Mouse (Mus musculus) kidney, postnatal 0 days (tissue): Measurements from ENCODE around the gene Dram1. TPM values are rescaled to one million over a fixed set of nuclear protein-coding genes. Genes with fewer than 3 reads are reported as not detected.

ENCODE experiments used
- ATAC-seq: fragments of 200-750 bp; cut with Nextera tagmentation; replicated peaks from 2 replicates; pipeline ENCODE4 v1.8.0; 2017; ENCODE audit warnings: low read depth, moderate number of reproducible peaks, moderate TSS enrichment, moderate library complexity; ENCODE audit not compliant: low FRiP score
- DNase-seq: peaks from one replicate; pipeline ENCODE4 v3.0.0-alpha.2; 2016; ENCODE audit warnings: low spot score
- H3K27ac ChIP-seq: fragments of 300-500 bp; sonication (generic); 2 replicates; pipeline ENCODE4 v1.5.1; 2014; ENCODE audit warnings: mild to moderate bottlenecking
- H3K27me3 ChIP-seq: fragments of 300-500 bp; sonication (generic); 2 replicates; pipeline ENCODE4 v1.6.1; 2014; ENCODE audit warnings: low read length, mixed read lengths; ENCODE audit not compliant: insufficient read depth
- H3K36me3 ChIP-seq: fragments of 300-500 bp; sonication (generic); 2 replicates; pipeline ENCODE4 v1.6.1; 2014; ENCODE audit warnings: low read length, mixed read lengths; ENCODE audit not compliant: insufficient read depth
- H3K4me1 ChIP-seq: fragments of 300-500 bp; sonication (generic); replicated peaks from 2 replicates; pipeline ENCODE4 v1.6.1; 2014; ENCODE audit warnings: antibody characterized with exemption, low read length, mixed read lengths; ENCODE audit not compliant: insufficient read depth
- H3K4me2 ChIP-seq: fragments of 300-500 bp; sonication (generic); 2 replicates; pipeline ENCODE4 v1.6.1; 2014; ENCODE audit warnings: mild to moderate bottlenecking, low read length, moderate library complexity, mixed read lengths
- H3K4me3 ChIP-seq: fragments of 300-500 bp; sonication (generic); replicated peaks from 2 replicates; pipeline ENCODE4 v1.5.1; 2014; ENCODE audit warnings: low read depth, low read length
- H3K9ac ChIP-seq: fragments of 300-500 bp; sonication (generic); 2 replicates; pipeline ENCODE4 v1.6.1; 2014; ENCODE audit warnings: low read depth, low read length
- H3K9me3 ChIP-seq: fragments of 300-500 bp; sonication (generic); replicated peaks from 2 replicates; pipeline ENCODE4 v1.6.1; 2016; ENCODE audit warnings: low read length, inconsistent platforms, mixed read lengths
- CTCF ChIP-seq: IDR thresholded peaks from 2 replicates; pipeline ENCODE4 v1.5.1; 2016; ENCODE audit warnings: antibody characterized with exemption, low read depth, mild to moderate bottlenecking, moderate library complexity
- WGBS: fragments of 180-500 bp; shearing (Covaris S2); extraction: QIAGEN DNeasy Blood & Tissue Kit; methylation state at CpG from one replicate; pipeline ENCODE4 v1.1.7; 2014; 5-methylcytosine and 5-hydroxymethylcytosine counted together
- polyA plus RNA-seq: library from polyadenylated mRNA; unstranded; fragments of >200 nt; fragmentation: Nextera tagmentation; extraction: Ambion mirVana; gene quantifications from 2 replicates; pipeline ENCODE4 v1.2.1, GENCODE M21; 2015

Dram1 gene
- polyA plus RNA-seq = 5.6 and 5.9 TPM in 2 replicates

- Histone ChIP-seq H3K4me2 (peak within 1 kb of the TSS; percentile 82), H3K9ac (peak within 1 kb of the TSS; percentile 70), H3K27ac (peak within 1 kb of the TSS; percentile 44), H3K27me3 (no peaks in the 10 kb centered on the region), H3K9me3 (no peaks in the 10 kb centered on the region), H3K36me3 (no peaks in the 10 kb centered on the region), H3K4me3 (peak within 1 kb of the TSS; percentile 72), H3K4me1 (0 out of 2 replicates have a peak, but pooled peaks cover 6% of the 10 kb centered on the region)
- ATAC-seq = peak; percentile 89
- peak; percentile 80 for TF ChIP-seq CTCF
- DNase-seq = peak; percentile 84
- under 1% methylated on average over 83 of the region's 87 CpGs for WGBS
Measured at GRCm38 (mm10) chr10:88379013-88379885, at the start of gene Dram1, which contains the start of gene Gnptab. Dram1 (minus strand) TSS chr10:88379080. Gnptab (plus strand) TSS chr10:88379132.

GRCm38 (mm10) chr10:88427998-88428397 lies 49.1 kb upstream of the Dram1 start:
- DNase-seq = no peak
- Histone ChIP-seq H3K36me3 (0 out of 2 replicates have a peak, but pooled peaks cover 27% of the 10 kb centered on the region), H3K9ac (no peak overlapping the region), H3K4me2 (no peak overlapping the region), H3K9me3 (no peaks in the 10 kb centered on the region), H3K27me3 (no peaks in the 10 kb centered on the region), H3K4me1 (no peaks in the 10 kb centered on the region), H3K27ac (no peak overlapping the region), H3K4me3 (no peak overlapping the region)
- 83% methylated on average over 6 of the region's 6 CpGs for WGBS
- ATAC-seq = no peak
- no peak for TF ChIP-seq CTCF

- H3K36me3 ChIP-seq = 0 out of 2 replicates have a peak, but pooled peaks cover 24% of the 10 kb centered on the region
- ATAC-seq (peak; percentile 66), DNase-seq (no peak)
- H3K27ac ChIP-seq = no peak overlapping the region
- H3K27me3 ChIP-seq = no peaks in the 10 kb centered on the region
- no peak overlapping the region for H3K9ac ChIP-seq
- no peaks in the 10 kb centered on the region for H3K9me3 ChIP-seq
- 60% methylated on average over 5 of the region's 5 CpGs for WGBS
- no peaks in the 10 kb centered on the region for H3K4me1 ChIP-seq
- TF ChIP-seq CTCF = no peak
- H3K4me2 ChIP-seq = no peak overlapping the region
- no peak overlapping the region for H3K4me3 ChIP-seq
Measured at GRCm38 (mm10) chr10:88426896-88427295, 48.0 kb upstream of the Dram1 start.

GRCm38 (mm10) chr10:88426158-88426816 lies 47.4 kb upstream of the Dram1 start:
- Histone ChIP-seq H3K4me3 (no peak overlapping the region), H3K36me3 (0 out of 2 replicates have a peak, but pooled peaks cover 23% of the 10 kb centered on the region), H3K27ac (no peak overlapping the region), H3K4me1 (no peaks in the 10 kb centered on the region), H3K4me2 (no peak overlapping the region), H3K9ac (no peak overlapping the region), H3K27me3 (no peaks in the 10 kb centered on the region), H3K9me3 (no peaks in the 10 kb centered on the region)
- TF ChIP-seq CTCF = peak; percentile 86
- ATAC-seq = peak; percentile 72; the same call in 1 of the 2 replicates
- 88% methylated on average over 2 of the region's 2 CpGs for WGBS
- peak; percentile 88 for DNase-seq

GRCm38 (mm10) chr10:88420655-88421435 lies 42.0 kb upstream of the Dram1 start:
- no peak for ATAC-seq
- Histone ChIP-seq H3K4me1 (no peaks in the 10 kb centered on the region), H3K9me3 (no peaks in the 10 kb centered on the region), H3K4me2 (no peak overlapping the region), H3K36me3 (peaks cover 16% of the 10 kb centered on the region; the same call in 1 of the 2 replicates), H3K27ac (no peak overlapping the region), H3K27me3 (no peaks in the 10 kb centered on the region), H3K9ac (no peak overlapping the region), H3K4me3 (no peak overlapping the region)
- DNase-seq = no peak
- WGBS = 95% methylated on average over 19 of the region's 19 CpGs
- no peak for TF ChIP-seq CTCF
